Mouse (Mus musculus) activated CD4-positive, CD25-positive, alpha-beta regulatory T cell, adult 4 months (primary cell): Measurements from ENCODE around the gene Elmo1. TPM values are rescaled to one million over a fixed set of nuclear protein-coding genes. Genes with fewer than 3 reads are reported as not detected.
A peak's percentile ranks its signal among the peaks of the same experiment; 100 is the strongest.

ENCODE experiments used
- ATAC-seq: one replicate; pipeline ENCODE4 v1.8.0; 2017
- polyA plus RNA-seq, 2 experiments: library from polyadenylated mRNA; unstranded; fragments of 100-300 nt; shearing (Covaris generic); gene quantifications; one replicate each; pipeline ENCODE4 v1.2.1; 2017

Elmo1 gene
- polyA plus RNA-seq, 2 experiments from 2014 or later: 81.7 to 103 TPM

- peak; percentile 32 for ATAC-seq
These were observed 4.7 kb downstream of the Elmo1 start for GRCm38 (mm10) chr13:20094916-20095700.

- ATAC-seq: no peak
These were observed 6.7 kb downstream of the Elmo1 start for GRCm38 (mm10) chr13:20097006-20097617.

GRCm38 (mm10) chr13:20097934-20098593, 7.7 kb downstream of the Elmo1 start:
- ATAC-seq: peak; percentile 19

GRCm38 (mm10) chr13:20098594-20098965, 8.2 kb downstream of the Elmo1 start:
- no peak for ATAC-seq

GRCm38 (mm10) chr13:20099546-20099945, 9.2 kb downstream of the Elmo1 start:
- no peak for ATAC-seq

- no peak for ATAC-seq
These were observed 10.0 kb downstream of the Elmo1 start for GRCm38 (mm10) chr13:20100357-20100756.

GRCm38 (mm10) chr13:20101691-20102090, 11.3 kb downstream of the Elmo1 start:
- no peak for ATAC-seq

GRCm38 (mm10) chr13:20104791-20105190, 14.4 kb downstream of the Elmo1 start:
- no peak for ATAC-seq

GRCm38 (mm10) chr13:20105996-20106395, 15.6 kb downstream of the Elmo1 start:
- no peak for ATAC-seq

GRCm38 (mm10) chr13:20107953-20108498, 17.6 kb downstream of the Elmo1 start:
- no peak for ATAC-seq

- no peak for ATAC-seq
These were observed 18.6 kb downstream of the Elmo1 start for GRCm38 (mm10) chr13:20108956-20109355.

- no peak for ATAC-seq
These were observed 19.1 kb downstream of the Elmo1 start for GRCm38 (mm10) chr13:20109446-20109845.

GRCm38 (mm10) chr13:20109987-20110680, 19.7 kb downstream of the Elmo1 start:
- no peak for ATAC-seq

GRCm38 (mm10) chr13:20111256-20111800, 20.9 kb downstream of the Elmo1 start:
- ATAC-seq: no peak

- no peak for ATAC-seq
These were observed 24.9 kb downstream of the Elmo1 start for GRCm38 (mm10) chr13:20115131-20115907.

GRCm38 (mm10) chr13:20116019-20116418, 25.6 kb downstream of the Elmo1 start:
- no peak for ATAC-seq

GRCm38 (mm10) chr13:20116868-20117510, 26.6 kb downstream of the Elmo1 start:
- no peak for ATAC-seq

- ATAC-seq: no peak
These were observed 27.3 kb downstream of the Elmo1 start for GRCm38 (mm10) chr13:20117691-20118090.

GRCm38 (mm10) chr13:20118909-20119308, 28.5 kb downstream of the Elmo1 start:
- ATAC-seq: no peak

- ATAC-seq: peak; percentile 90
These were observed 30.3 kb downstream of the Elmo1 start for GRCm38 (mm10) chr13:20120723-20121122.
